Comparison of ENCODE assay signal across 25 mouse cellular contexts in the genomic region with DNA sequence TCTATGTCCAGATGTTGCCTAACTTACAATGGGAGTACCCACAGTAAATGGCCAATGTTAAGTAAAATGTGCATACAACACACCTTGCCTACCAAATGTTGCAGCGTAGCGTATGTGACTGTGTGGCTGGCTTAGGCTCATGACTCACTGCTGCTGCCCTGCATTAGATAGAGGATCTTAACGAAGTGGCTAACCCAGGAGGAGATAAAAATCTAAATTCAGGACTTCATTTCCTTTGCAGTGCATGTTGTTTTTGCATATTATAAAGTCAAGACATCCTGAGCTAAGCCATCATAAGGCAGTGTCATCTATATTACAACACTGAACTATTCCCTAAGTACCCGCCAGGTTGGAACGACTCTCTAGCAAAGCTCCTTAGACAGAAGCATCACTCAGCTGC. TPM values are rescaled to one million over a fixed set of nuclear protein-coding genes. Genes with fewer than 3 reads are reported as not detected.
DNase-seq lines count a peak whose midpoint lies in the region; ATAC-seq and TF ChIP-seq lines count a peak whose summit lies in the region.
"Had no signal": no experiment of that assay in that cellular context is flagged by ENCODE, and none has a peak within 500 bp of the region (broad histone marks: within the 10 kb centered on the region; RNA-seq: fewer than 3 reads in every experiment).

No protein-coding gene starts in this region.

- ATAC-seq in G1E (ENCODE audit: extremely low read depth, insufficient number of reproducible peaks, low FRiP score, poor library complexity, severe bottlenecking) = peak; percentile 22; the same call in 1 of the 2 replicates
- ATAC-seq: CD4-positive, CD25-positive, alpha-beta regulatory T cell, adult 4 months; forebrain, embryonic 14.5 days; forebrain, embryonic 16.5 days had no signal

- TF ChIP-seq CTCF in G1E (IDR thresholded peaks at IDR 0.05; ENCODE audit: low read depth, low read length) = no peak

- H3K27me3 ChIP-seq in G1E (ENCODE audit: insufficient read depth, low read length) = no peaks in the 10 kb centered on the region
- no peaks in the 10 kb centered on the region for H3K27me3 ChIP-seq in megakaryocyte, embryonic 14.5 days (replicated peaks)
- H3K27me3 ChIP-seq: CH12.LX; embryonic facial prominence, embryonic 13.5 days; embryonic facial prominence, embryonic 15.5 days; forebrain, embryonic 12.5 days had no signal

- peaks cover 4% of the 10 kb centered on the region for H3K9me3 ChIP-seq in G1E (replicated peaks)
- no peaks in the 10 kb centered on the region for H3K9me3 ChIP-seq in megakaryocyte, embryonic 14.5 days
- H3K9me3 ChIP-seq: embryonic facial prominence, embryonic 15.5 days had no signal

- no peak overlapping the region for H3K4me3 ChIP-seq in G1E (ENCODE audit: low read depth, low read length)
- H3K4me3 ChIP-seq in megakaryocyte, embryonic 14.5 days (replicated peaks) = peak overlapping the region; percentile 26
- H3K4me3 ChIP-seq: embryonic facial prominence, embryonic 13.5 days; embryonic facial prominence, embryonic 15.5 days; erythroblast, embryonic 14.5 days; forebrain, embryonic 10.5 days; forebrain, embryonic 12.5 days had no signal

- peaks cover 11% of the 10 kb centered on the region for H3K4me1 ChIP-seq in G1E (ENCODE audit: insufficient read depth, low read depth, low read length)
- H3K4me1 ChIP-seq in megakaryocyte, embryonic 14.5 days = 0 out of 2 replicates have a peak, but pooled peaks cover 5% of the 10 kb centered on the region
- H3K4me1 ChIP-seq: embryonic facial prominence, embryonic 13.5 days; embryonic facial prominence, embryonic 15.5 days; forebrain, embryonic 10.5 days; forebrain, embryonic 12.5 days had no signal

- peaks cover 93% of the 10 kb centered on the region for H3K36me3 ChIP-seq in G1E (replicated peaks)
- H3K36me3 ChIP-seq in megakaryocyte, embryonic 14.5 days (replicated peaks; ENCODE audit: low read length) = peaks cover 97% of the 10 kb centered on the region

- peak; percentile 90 for DNase-seq in 416B (ENCODE audit: low read depth)
- no peak for DNase-seq in G1E (ENCODE audit: low spot score)
- DNase-seq in left cerebral cortex, adult 18-20 months (ENCODE audit: low spot score in 2 of 2) = no peak
- DNase-seq in frontal cortex, postnatal 14 days (ENCODE audit: low spot score in 2 of 2) = no peak
- DNase-seq: adrenal gland, adult 2 months; adrenal gland, postnatal 10 days; adrenal gland, postnatal 25 days; B cell, adult 2 months; cerebellum, adult 11 months; cerebellum, adult 18-20 months; cerebellum, adult 8-10 months; cerebellum, adult 9-11 months; cerebellum, postnatal 14 days; cerebellum, postnatal 36 days; embryo, embryonic 11 days had no signal

RNA-seq across cellular contexts. Expression of a gene that starts 7.5 kb away (rescaled TPM):
- total RNA-seq in G1E (2014; fragmentation: Nextera tagmentation) = 338 and 390 TPM in 2 replicates
- 397 and 416 TPM in 2 replicates for total RNA-seq in G1E (2017)
- polyA plus RNA-seq in G1E (2012) = 10.4 and 14.6 TPM in 2 replicates
- polyA plus RNA-seq in megakaryocyte, embryonic 14.5 days (2012; ENCODE audit: insufficient read depth, low replicate concordance) = 1.9 and 4.9 TPM in 2 replicates
- 100 to 1,000 TPM; 107 to 109 TPM for total RNA-seq in left cerebral cortex, adult 18-20 months (2021)

RNA-seq across cellular contexts. Expression of a gene that starts 13.9 kb away (rescaled TPM):
- total RNA-seq in G1E (2014; fragmentation: Nextera tagmentation) (148 and 156 TPM in 2 replicates), G1E (2017) (87.1 and 99.9 TPM in 2 replicates)
- 19.6 and 28.5 TPM in 2 replicates for polyA plus RNA-seq in G1E (2012)
- polyA plus RNA-seq in megakaryocyte, embryonic 14.5 days (2012; ENCODE audit: insufficient read depth, low replicate concordance) = 3.3 TPM in 1 of 2 replicates, not detected in the other
- total RNA-seq in left cerebral cortex, adult 18-20 months (2021) = 10 to 100 TPM; 58.7 to 61.6 TPM
